Mouse (Mus musculus): ENCODE results near the gene Zkscan6.

The Zkscan6 gene

GRCm38 (mm10) chr11:65812088-65812487 is 5.1 kb downstream of the Zkscan6 start:
- DNase-seq (ENCODE audit: low spot score in 2 of 2) = no peak

- no peak for DNase-seq (ENCODE audit: low spot score in 2 of 2)
Observed at GRCm38 (mm10) chr11:65814381-65814780, 7.4 kb downstream of the Zkscan6 start.

- no peak for DNase-seq (ENCODE audit: low spot score in 2 of 2)
Observed at GRCm38 (mm10) chr11:65816237-65816636, 9.3 kb downstream of the Zkscan6 start.

- DNase-seq (ENCODE audit: low spot score in 2 of 2) = no peak
Observed at GRCm38 (mm10) chr11:65818193-65818592, 11.2 kb downstream of the Zkscan6 start.

- no peak for DNase-seq (ENCODE audit: low spot score in 2 of 2)
Observed at GRCm38 (mm10) chr11:65820280-65820679, 13.3 kb downstream of the Zkscan6 start.

GRCm38 (mm10) chr11:65820877-65821276 is 13.9 kb downstream of the Zkscan6 start:
- DNase-seq (ENCODE audit: low spot score in 2 of 2) = peak; percentile 72 to 77

- no peak for DNase-seq (ENCODE audit: low spot score in 2 of 2)
Observed at GRCm38 (mm10) chr11:65824556-65824955, 17.6 kb downstream of the Zkscan6 start.

GRCm38 (mm10) chr11:65838999-65839398 is 32.0 kb downstream of the Zkscan6 start:
- peak in 1 of 2 experiments; percentile 54 for DNase-seq (ENCODE audit: low spot score in 2 of 2)

GRCm38 (mm10) chr11:65846446-65846845 is 39.5 kb downstream of the Zkscan6 start:
- no peak for DNase-seq (ENCODE audit: low spot score in 2 of 2)

- DNase-seq (ENCODE audit: low spot score in 2 of 2) = peak in 1 of 2 experiments; percentile 17
Observed at GRCm38 (mm10) chr11:65852066-65852465, 45.1 kb downstream of the Zkscan6 start.

GRCm38 (mm10) chr11:65861476-65861875 is 54.5 kb downstream of the Zkscan6 start:
- no peak for DNase-seq (ENCODE audit: low spot score in 2 of 2)

GRCm38 (mm10) chr11:65877146-65877775 is 70.3 kb downstream of the Zkscan6 start:
- DNase-seq (ENCODE audit: low spot score in 2 of 2) = no peak
